22 mouse cellular contexts compared by ENCODE assay signal in the genomic region with DNA sequence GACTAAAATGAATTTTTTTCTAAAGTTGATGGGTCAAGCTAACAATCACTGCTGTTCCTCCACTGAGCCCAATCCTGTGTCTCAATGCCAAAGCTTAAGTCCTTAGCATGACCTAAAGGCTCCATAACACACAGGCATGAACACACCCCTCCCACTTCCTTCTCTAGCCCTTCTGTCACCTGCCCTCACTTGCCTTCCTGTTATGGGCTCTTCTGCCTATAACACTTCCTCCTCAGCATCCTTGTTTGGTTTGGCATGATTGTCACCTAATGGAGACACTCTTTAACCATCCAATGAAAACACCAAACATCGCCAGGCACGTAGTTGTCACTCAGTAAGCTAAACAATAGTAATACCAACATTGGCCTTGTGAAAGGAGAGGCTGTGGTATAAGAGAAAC.
DNase-seq lines count a peak whose midpoint lies in the region; ATAC-seq and TF ChIP-seq lines count a peak whose summit lies in the region.
"Had no signal": no experiment of that assay in that cellular context is flagged by ENCODE, and none has a peak within 500 bp of the region (broad histone marks: within the 10 kb centered on the region; RNA-seq: fewer than 3 reads in every experiment).

No protein-coding gene starts in this region.

- H3K36me3 ChIP-seq in midbrain, embryonic 16.5 days (ENCODE audit: control insufficient read depth, insufficient read depth, low read length), result no peaks in the 10 kb centered on the region
- no peaks in the 10 kb centered on the region for H3K36me3 ChIP-seq in kidney, adult 2 months (ENCODE audit: control insufficient read depth, insufficient read depth, low read length)
- H3K36me3 ChIP-seq in midbrain, embryonic 10.5 days, result no peaks in the 10 kb centered on the region
- H3K36me3 ChIP-seq: embryonic facial prominence, embryonic 13.5 days; heart, embryonic 13.5 days; intestine, embryonic 15.5 days had no signal

- no peak overlapping the region for H3K27ac ChIP-seq in midbrain, embryonic 16.5 days (ENCODE audit: low read length)
- no peak overlapping the region for H3K27ac ChIP-seq in kidney, adult 2 months (ENCODE audit: insufficient read depth, low read depth, low read length)
- H3K27ac ChIP-seq in midbrain, embryonic 10.5 days (replicated peaks), result no peak overlapping the region
- H3K27ac ChIP-seq: embryonic facial prominence, embryonic 13.5 days; heart, embryonic 13.5 days; intestine, embryonic 15.5 days had no signal

- no peak overlapping the region for H3K9ac ChIP-seq in midbrain, embryonic 16.5 days (ENCODE audit: low read depth, low read length)
- H3K9ac ChIP-seq: embryonic facial prominence, embryonic 13.5 days; heart, embryonic 13.5 days; intestine, embryonic 15.5 days had no signal

- TF ChIP-seq POLR2A in kidney, adult 2 months (IDR thresholded peaks at IDR 0.05; ENCODE audit: low read depth, low read length), result no peak

- H3K4me3 ChIP-seq in midbrain, embryonic 16.5 days (ENCODE audit: low read depth, low read length), result no peak overlapping the region
- no peak overlapping the region for H3K4me3 ChIP-seq in kidney, adult 2 months (ENCODE audit: insufficient read depth, low read depth, low read length)
- H3K4me3 ChIP-seq in midbrain, embryonic 10.5 days, result no peak overlapping the region
- H3K4me3 ChIP-seq: embryonic facial prominence, embryonic 13.5 days; heart, embryonic 13.5 days; intestine, embryonic 15.5 days had no signal

- H3K4me2 ChIP-seq in midbrain, embryonic 16.5 days (ENCODE audit: low read length), result no peak overlapping the region
- H3K4me2 ChIP-seq: embryonic facial prominence, embryonic 13.5 days; heart, embryonic 13.5 days; intestine, embryonic 15.5 days had no signal

- WGBS in midbrain, embryonic 16.5 days, result 94% methylated on average over 2 of the region's 2 CpGs
- WGBS in kidney, adult 2 months, result 86% methylated on average over 2 of the region's 2 CpGs
- WGBS in midbrain, embryonic 10.5 days, result 98% methylated on average over 2 of the region's 2 CpGs

- H3K9me3 ChIP-seq in midbrain, embryonic 16.5 days (replicated peaks; ENCODE audit: control insufficient read depth, low read length, poor library complexity, severe bottlenecking), result no peaks in the 10 kb centered on the region
- no peaks in the 10 kb centered on the region for H3K9me3 ChIP-seq in midbrain, embryonic 10.5 days (replicated peaks)
- H3K9me3 ChIP-seq: embryonic facial prominence, embryonic 13.5 days; heart, embryonic 13.5 days; intestine, embryonic 15.5 days had no signal

- TF ChIP-seq CTCF in kidney, adult 2 months (conservative IDR thresholded peaks at IDR 0.05; ENCODE audit: insufficient read depth, insufficient read length, low read depth, low read length), result no peak

- no peaks in the 10 kb centered on the region for H3K27me3 ChIP-seq in midbrain, embryonic 16.5 days (ENCODE audit: control insufficient read depth, insufficient read depth, low read depth, low read length)
- no peaks in the 10 kb centered on the region for H3K27me3 ChIP-seq in kidney, adult 2 months (replicated peaks; ENCODE audit: control insufficient read depth, insufficient read depth, low read length)
- H3K27me3 ChIP-seq in midbrain, embryonic 10.5 days (ENCODE audit: low read depth, poor library complexity, severe bottlenecking), result no peaks in the 10 kb centered on the region
- H3K27me3 ChIP-seq: CH12.LX; embryonic facial prominence, embryonic 13.5 days; heart, embryonic 13.5 days; intestine, embryonic 15.5 days; Patski had no signal

- no peaks in the 10 kb centered on the region for H3K4me1 ChIP-seq in midbrain, embryonic 16.5 days (ENCODE audit: control insufficient read depth, insufficient read depth, low read length)
- H3K4me1 ChIP-seq in kidney, adult 2 months (ENCODE audit: control insufficient read depth, insufficient read depth, low read length), result no peaks in the 10 kb centered on the region
- H3K4me1 ChIP-seq in midbrain, embryonic 10.5 days, result no peaks in the 10 kb centered on the region
- H3K4me1 ChIP-seq: embryonic facial prominence, embryonic 13.5 days; heart, embryonic 13.5 days; intestine, embryonic 15.5 days had no signal

- DNase-seq in CD4-positive, CD25-positive, alpha-beta regulatory T cell, adult 2 months (ENCODE audit: low read depth, low spot score), result peak; percentile 50
- DNase-seq in T-cell, adult 2 months (ENCODE audit: low spot score), result peak; percentile 21
- peak; percentile 51 for DNase-seq in naive thymus-derived CD4-positive, alpha-beta T cell, adult 2 months (ENCODE audit: low read depth)
- DNase-seq in kidney, adult 2 months, result no peak
- DNase-seq in frontal cortex, postnatal 36 days (ENCODE audit: low spot score in 2 of 2), result no peak
- no peak for DNase-seq in midbrain, embryonic 10.5 days (ENCODE audit: low spot score)
- DNase-seq: adrenal gland, postnatal 10 days; cerebellum, adult 11-12 months; cerebellum, adult 9-10 months; cerebellum, postnatal 25 days; gastrocnemius, postnatal 10 days; heart, adult 11 months; heart, postnatal 36 days had no signal

- ATAC-seq in granulocyte monocyte progenitor cell, adult 5-6 weeks (replicated peaks; ENCODE audit: poor library complexity, severe bottlenecking), result 0 out of 2 replicates have a peak, but pooled peaks have one; percentile 35
- ATAC-seq in midbrain, embryonic 16.5 days, result no peak
- ATAC-seq: forebrain, embryonic 14.5 days; hindbrain, embryonic 16.5 days; intestine, embryonic 15.5 days; Patski had no signal

Comparison
In these comparisons a context has a peak if more than half of its experiments do, and no peak if none do; other contexts are left out.
1. DNase-seq: peak in CD4-positive, CD25-positive, alpha-beta regulatory T cell, adult 2 months (single experiment), T-cell, adult 2 months (single experiment) and naive thymus-derived CD4-positive, alpha-beta T cell, adult 2 months (single experiment); none in kidney, adult 2 months (single experiment), frontal cortex, postnatal 36 days (0 of 2) and midbrain, embryonic 10.5 days (single experiment).